Mouse (Mus musculus): ENCODE measurements around the gene Scube1.

Scube1 gene

GRCm38 (mm10) chr15:83595364-83595711 lies 129.5 kb downstream of the Scube1 start:
- DNase-seq (ENCODE audit: low spot score) = no peak

- peak; percentile 91 for DNase-seq (ENCODE audit: low spot score)
Observed at GRCm38 (mm10) chr15:83594513-83595363, 130.1 kb downstream of the Scube1 start, which contains the start of gene Ttll12. TSS of gene Ttll12 (minus strand) at chr15:83595157.

GRCm38 (mm10) chr15:83593702-83594512 lies 130.9 kb downstream of the Scube1 start:
- no peak for DNase-seq (ENCODE audit: low spot score)

GRCm38 (mm10) chr15:83593189-83593585 lies 131.6 kb downstream of the Scube1 start:
- DNase-seq (ENCODE audit: low spot score) = no peak

GRCm38 (mm10) chr15:83592260-83593188 lies 132.3 kb downstream of the Scube1 start:
- no peak for DNase-seq (ENCODE audit: low spot score)

- DNase-seq (ENCODE audit: low spot score) = no peak
Observed at GRCm38 (mm10) chr15:83591758-83592157, 133.1 kb downstream of the Scube1 start.

GRCm38 (mm10) chr15:83590841-83591240 lies 134.0 kb downstream of the Scube1 start:
- DNase-seq (ENCODE audit: low spot score) = no peak

- no peak for DNase-seq (ENCODE audit: low spot score)
Observed at GRCm38 (mm10) chr15:83584741-83585220, 140.0 kb downstream of the Scube1 start.

- no peak for DNase-seq (ENCODE audit: low spot score)
Observed at GRCm38 (mm10) chr15:83583419-83584156, 141.2 kb downstream of the Scube1 start.

- DNase-seq (ENCODE audit: low spot score) = no peak
Observed at GRCm38 (mm10) chr15:83582931-83583330, 141.9 kb downstream of the Scube1 start.

- DNase-seq (ENCODE audit: low spot score) = no peak
Observed at GRCm38 (mm10) chr15:83576651-83577050, 148.2 kb downstream of the Scube1 start.

GRCm38 (mm10) chr15:83575543-83575942 lies 149.3 kb downstream of the Scube1 start:
- DNase-seq (ENCODE audit: low spot score) = no peak

GRCm38 (mm10) chr15:83574731-83575351 lies 150.0 kb downstream of the Scube1 start:
- DNase-seq (ENCODE audit: low spot score) = peak; percentile 34

- DNase-seq (ENCODE audit: low spot score) = no peak
Observed at GRCm38 (mm10) chr15:83573606-83574005, 151.2 kb downstream of the Scube1 start.

GRCm38 (mm10) chr15:83572132-83572531 lies 152.7 kb downstream of the Scube1 start:
- no peak for DNase-seq (ENCODE audit: low spot score)

- DNase-seq (ENCODE audit: low spot score) = no peak
Observed at GRCm38 (mm10) chr15:83571636-83572035, 153.2 kb downstream of the Scube1 start.

GRCm38 (mm10) chr15:83570641-83571040 lies 154.2 kb downstream of the Scube1 start:
- DNase-seq (ENCODE audit: low spot score) = no peak

GRCm38 (mm10) chr15:83569682-83570081 lies 155.1 kb downstream of the Scube1 start:
- DNase-seq (ENCODE audit: low spot score) = no peak

GRCm38 (mm10) chr15:83568544-83568943 lies 156.3 kb downstream of the Scube1 start:
- no peak for DNase-seq (ENCODE audit: low spot score)

GRCm38 (mm10) chr15:83567728-83568127 lies 157.1 kb downstream of the Scube1 start:
- DNase-seq (ENCODE audit: low spot score) = no peak

GRCm38 (mm10) chr15:83566006-83566405 lies 158.8 kb downstream of the Scube1 start:
- no peak for DNase-seq (ENCODE audit: low spot score)
